Mouse (Mus musculus): ENCODE results near the gene BC016579. TPM values are rescaled to one million over a fixed set of nuclear protein-coding genes. Genes with fewer than 3 reads are reported as not detected.

Gene BC016579
- total RNA-seq (2021), result not detected
- long read RNA-seq, experiment 1, result 0 reads
- long read RNA-seq, experiment 2, result 0 reads

DNA sequence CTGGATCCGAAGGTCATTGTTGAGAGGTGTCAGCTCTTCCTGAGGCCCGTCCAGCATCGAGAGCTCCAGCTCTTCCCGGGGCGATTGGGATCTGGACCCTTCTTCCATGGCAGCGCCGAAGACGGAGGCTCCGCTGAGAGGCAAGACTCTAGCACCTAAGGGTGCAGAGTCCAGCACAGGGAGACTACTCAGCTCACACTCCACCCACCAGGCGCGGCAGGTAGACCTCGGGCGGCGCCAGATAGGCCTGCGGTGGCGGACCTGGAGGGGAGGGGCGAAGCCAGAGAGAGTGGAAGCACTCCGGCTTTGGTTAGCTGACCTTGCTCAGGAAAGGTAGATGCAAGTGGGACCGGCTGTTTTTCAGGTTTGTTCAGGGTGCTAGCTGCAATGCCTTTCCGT lies at the start of gene BC016579:
Gene BC016579 (minus strand): TSS at position 135 of the 399 bp plus-strand sequence.
- no peak for DNase-seq

DNA sequence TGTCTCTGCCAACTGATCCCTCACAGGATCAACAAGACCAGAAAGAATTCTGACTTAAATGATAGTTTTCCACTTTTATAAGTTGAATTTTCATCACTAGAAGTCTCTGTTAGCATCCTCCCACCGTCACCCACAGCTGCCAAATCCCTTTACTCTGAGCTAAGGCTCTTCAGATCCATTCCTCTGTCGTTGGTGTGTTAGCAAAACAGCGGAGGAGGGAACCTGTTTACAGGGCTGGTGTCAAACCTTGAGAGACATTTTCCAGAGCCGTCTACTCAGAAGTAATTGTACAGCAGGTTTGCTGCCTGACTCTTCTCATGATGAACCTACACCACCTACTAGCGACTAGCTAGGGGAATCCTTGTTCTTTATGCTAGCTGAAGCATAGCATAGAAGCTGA lies 45.4 kb upstream of the BC016579 start:
- no peak for DNase-seq

DNA sequence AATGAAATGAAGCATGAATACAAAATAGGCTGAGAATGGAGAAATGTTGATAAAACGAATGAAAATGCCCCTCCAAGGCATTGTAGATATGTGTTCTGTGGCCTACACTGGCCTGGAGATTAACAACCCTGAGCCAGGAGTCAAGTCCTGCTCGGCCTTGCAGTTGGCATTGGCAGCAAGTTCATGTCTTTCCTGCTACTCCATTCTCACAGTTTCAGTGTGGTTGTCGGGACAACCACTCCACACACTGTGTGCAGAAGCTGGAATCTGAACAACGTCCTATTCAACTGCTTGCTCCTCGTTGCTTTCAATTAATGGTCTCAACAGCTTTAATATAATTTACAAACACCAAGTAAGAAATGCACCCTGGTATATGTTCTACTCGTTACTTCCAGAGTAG lies 44.1 kb upstream of the BC016579 start:
- no peak for DNase-seq

DNA sequence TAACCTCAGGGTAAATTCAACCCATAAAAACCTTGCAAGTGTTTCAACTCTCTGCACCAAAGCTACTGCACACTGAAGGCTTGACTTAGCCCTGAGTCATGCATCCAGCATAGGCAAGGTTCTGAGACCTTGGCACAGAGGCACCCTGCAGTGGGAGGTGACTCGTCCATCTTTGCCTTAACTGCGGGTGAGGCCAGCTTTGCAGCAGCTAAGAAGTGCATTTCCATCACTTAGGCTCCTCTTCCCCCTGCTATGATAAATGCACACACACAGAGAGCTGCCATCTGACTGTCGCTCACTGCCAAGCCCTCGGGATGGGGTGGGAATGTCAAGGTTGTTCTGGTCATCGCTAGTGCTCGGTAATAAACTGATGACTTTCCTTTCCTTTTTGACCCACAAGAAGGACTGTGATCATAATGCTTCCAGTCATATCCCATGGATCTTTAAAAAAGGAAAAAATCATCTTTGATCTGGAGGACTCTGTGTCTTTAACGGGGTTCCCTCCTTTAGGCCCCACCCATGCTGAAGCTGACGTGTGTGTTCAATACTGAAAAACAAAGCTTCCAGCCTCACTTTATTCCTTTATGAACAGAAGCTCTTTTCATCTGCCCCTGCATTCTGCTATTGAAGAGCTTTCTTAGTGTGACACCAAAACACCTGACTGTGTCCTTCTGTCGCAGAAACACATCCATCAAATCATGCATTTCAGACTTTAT lies 41.7 kb upstream of the BC016579 start:
- no peak for DNase-seq

DNA sequence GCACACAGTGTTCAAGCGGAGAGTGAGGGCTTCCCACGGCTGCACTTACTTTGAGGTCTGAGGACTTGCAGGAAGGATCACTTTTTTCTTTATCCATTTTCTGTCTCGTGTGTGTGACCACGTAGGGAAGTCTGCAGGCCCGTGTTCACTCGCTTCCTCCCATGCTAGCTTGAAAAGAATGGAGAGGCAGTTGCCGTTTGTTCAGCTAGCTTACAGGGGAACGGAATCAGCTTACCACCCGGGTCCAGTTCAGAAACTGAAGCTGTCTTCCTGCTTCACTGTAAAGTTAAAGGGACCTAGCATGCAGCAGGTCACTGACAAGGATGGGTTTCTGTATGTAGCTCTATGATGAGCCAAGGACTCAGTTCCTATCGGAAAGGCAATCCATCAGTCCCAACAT lies 39.7 kb upstream of the BC016579 start, which contains the start of gene Tmprss7:
Gene Tmprss7 (minus strand): TSS at position 101 of the 400 bp plus-strand sequence.
- DNase-seq, result no peak

DNA sequence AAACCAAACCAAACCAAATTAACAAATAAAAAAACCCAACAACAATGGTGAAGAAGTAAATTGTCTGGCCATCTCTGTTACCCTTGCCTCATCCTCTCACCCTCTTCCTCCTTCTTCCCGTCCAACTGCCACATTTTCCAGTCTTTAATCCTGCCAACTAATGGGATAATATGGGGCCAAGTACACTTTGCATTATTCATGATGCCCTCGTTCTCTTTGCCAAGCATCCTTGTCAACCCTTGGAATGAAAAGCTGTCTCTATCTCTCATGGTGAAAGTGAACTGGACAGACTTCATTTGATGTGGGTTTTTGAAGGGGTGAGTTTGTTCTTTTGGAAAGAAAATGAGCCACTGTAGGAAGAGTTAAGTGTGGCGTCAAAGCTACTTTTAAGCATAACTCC lies 39.0 kb upstream of the BC016579 start:
- no peak for DNase-seq

DNA sequence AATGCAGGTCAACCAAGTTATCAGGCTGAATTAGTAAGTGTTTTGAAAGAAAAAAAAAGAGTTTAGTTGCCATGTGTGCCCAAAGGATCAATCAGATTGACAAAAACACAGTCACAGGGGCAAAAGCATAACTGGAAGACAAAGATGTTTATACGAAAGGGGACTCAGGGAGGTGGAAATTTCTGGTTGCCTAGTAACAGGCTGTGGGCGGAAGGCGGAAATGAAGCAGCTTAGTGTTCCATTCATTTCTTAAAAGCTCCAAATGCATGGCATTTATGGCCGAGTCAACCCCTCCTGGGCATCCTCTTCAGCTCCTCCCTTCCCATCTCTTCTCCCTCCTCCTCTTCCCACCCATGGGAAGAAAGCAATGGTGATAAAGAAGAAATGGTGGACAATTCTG lies 36.3 kb upstream of the BC016579 start:
- no peak for DNase-seq

DNA sequence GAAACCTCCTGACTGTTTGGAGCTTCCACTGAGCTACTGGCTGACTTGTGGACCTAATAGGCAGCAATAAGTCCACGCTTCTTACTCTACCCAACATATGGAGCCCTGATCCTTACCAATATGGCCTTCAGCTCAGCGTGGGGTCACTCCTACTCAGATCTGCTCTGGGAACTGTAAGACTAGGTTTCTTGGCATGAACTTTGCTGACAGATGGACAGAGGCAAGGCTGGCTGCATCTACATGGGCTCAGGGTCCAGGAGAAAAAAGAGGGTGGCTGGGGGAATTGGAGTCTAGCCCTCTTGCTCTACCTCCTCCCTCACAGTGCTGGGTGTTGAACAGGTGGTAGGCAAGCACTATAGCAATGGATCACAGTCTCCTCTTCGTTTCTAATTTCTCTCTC lies 33.0 kb upstream of the BC016579 start:
- DNase-seq, result no peak

DNA sequence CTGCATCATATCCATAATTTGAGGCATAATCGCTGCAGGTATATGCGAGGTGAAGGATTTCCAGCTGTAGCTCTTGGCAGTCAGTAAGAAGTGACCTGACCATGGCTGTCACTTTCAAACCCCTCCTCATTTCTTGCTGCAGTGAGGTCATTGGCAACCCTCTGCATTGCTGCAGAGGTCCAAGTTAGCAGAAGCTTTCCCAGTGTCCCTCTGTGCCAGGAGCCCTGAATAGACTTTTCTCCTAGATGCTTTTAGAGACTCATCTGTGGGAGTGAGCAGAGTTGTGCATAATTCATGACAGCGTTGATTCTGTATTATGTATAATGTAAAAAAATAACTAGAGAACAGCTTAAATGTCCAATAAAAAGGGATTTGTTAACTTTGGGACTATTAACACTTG lies 31.4 kb upstream of the BC016579 start:
- DNase-seq, result no peak

DNA sequence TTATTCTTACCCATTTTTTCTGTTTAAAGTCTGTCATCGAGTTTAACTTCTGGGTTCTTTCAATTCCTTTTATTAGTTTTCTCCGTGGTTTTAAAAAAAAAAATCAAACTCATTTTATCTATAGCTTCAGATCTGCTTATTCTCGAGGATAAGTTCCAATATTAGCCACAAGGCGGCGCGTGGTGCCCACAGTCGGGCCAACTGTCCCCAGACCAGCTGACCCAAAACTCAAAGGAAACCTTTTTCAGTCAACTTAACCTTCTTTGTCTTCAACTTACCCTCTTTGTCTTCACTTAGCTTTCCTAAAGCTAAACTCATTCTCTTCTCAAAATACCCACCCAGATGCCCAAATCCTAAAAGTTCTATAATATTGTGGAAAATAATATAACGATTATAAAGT lies 30.9 kb upstream of the BC016579 start:
- DNase-seq, result no peak

DNA sequence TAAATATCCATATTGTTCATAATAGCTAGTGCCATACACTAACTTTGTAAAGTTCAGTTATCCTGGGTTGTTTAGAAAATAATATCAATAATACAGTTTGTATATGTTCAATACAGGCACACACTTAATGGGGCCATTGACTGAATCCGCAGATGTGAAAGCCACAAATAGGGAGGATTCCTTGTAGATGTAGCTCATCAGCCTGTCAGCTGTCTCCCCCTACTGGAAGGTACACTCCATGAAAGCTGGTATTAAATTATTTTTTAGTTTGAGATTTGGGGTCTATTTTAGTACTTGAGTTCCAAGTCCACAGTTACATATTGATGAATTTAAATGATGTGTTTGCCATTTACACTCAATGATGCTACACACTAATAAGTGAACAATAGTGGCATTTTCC lies 22.6 kb upstream of the BC016579 start:
- DNase-seq, result no peak

DNA sequence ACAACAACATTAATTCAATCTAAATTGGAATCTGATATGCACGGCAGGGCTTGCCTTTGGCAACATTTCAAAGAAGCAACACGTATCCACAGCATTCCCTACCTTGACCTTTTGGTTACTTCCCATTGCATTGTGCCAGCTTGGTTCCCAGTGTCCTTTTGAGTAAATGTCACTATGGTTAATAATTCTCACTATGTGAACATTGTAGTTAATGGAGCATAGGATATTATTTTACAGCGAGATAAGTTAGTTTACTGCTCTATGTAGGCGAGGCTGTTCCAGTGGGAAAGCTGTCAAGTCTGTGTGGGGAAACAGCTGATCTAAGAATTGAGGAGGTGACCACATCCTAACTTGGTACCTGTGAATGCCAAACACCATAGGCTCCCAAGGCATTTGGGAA lies 16.1 kb upstream of the BC016579 start:
- DNase-seq, result no peak

DNA sequence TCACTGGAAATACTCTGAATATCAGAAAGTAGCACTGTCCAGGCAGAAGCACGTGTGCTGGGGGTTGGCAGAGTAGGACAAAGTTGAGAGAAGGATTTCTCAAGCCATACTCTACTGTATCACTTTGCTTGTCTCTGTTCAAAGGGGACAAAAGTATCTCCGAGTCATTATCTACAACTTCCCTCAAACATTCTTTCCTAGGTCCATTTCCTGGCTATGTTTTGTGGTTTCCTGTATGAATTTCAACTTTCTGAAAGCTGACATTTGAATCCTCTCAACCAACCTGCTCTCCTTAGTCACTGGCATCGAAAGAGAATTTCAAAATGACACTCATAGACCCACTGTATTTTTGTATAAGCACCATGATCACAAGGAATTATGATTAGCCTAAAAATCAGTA lies 14.3 kb upstream of the BC016579 start:
- DNase-seq, result no peak

DNA sequence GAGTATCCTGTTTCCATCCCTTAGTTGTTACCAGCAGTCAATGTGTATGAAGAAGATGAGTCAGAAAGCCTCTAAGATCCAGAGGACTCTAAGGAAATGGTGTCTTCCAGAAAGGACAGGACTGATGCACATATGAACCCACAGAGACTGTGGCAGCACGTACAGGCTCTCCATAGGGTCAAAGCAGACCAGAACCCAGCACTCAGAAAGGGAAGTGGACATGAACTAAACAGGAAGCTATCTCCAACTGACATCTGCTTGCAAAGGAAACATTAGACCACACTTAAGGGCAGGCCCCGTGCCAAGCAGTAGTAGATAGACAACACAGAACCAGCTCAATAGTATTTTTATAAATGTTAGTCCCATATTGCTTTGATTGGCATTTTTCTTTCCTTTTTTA lies 12.3 kb upstream of the BC016579 start:
- no peak for DNase-seq

DNA sequence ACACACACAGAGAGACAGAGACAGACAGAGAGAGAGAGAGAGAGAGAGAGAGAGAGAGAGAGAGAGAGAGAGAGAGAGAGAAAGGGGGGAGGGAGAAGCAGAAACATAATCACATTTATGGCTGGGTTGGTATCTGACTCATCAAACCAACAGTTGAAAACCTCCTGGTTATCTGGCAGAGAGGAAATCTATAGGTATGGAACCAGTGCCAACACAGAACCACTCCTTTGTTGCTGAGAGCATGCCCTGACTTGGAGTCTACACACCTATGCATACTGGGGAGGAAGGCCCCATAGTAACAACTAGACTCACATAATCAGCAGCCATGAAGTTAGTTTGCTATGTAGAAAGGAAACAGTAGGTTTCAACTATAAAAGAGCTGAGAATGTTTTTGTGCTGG lies 8.5 kb upstream of the BC016579 start:
- DNase-seq, result no peak

DNA sequence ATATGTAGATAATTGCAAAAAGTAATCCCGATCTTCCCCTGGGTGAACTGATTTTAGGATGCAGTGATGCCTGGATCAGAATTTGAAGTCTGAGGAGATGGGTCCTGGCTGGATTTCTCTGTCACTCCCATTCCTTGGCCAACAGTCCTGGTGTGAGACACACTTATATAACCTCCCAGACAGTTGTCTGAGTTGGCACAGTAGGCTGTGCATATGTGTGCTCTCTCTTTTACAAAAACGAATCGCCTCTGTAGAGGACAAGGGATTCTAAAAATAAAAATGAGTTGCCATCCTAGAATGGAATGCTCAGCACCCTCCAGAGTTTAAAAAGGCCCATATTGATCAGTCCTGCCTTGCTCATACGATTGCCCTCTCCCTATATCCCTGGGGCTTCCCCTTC lies 5.7 kb upstream of the BC016579 start:
- DNase-seq, result no peak

DNA sequence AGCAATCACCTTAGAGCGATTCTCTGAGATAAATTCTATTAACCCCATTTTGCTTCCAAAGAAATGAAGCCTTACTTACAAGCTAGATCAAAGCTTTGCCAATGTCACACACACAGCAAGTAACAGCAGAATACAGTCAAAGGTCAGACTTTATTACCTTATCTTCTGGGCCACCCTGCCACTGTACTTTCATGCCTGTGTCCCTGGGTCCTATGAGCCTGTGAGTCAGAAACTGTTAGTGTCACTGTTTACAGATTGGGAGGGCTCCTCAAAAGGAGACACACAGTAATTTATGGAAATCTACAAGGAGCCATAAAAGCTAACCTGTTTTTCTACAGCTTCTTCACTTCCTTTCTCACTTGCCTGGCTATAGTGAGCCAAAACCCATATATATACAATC lies 4.4 kb upstream of the BC016579 start:
- no peak for DNase-seq

DNA sequence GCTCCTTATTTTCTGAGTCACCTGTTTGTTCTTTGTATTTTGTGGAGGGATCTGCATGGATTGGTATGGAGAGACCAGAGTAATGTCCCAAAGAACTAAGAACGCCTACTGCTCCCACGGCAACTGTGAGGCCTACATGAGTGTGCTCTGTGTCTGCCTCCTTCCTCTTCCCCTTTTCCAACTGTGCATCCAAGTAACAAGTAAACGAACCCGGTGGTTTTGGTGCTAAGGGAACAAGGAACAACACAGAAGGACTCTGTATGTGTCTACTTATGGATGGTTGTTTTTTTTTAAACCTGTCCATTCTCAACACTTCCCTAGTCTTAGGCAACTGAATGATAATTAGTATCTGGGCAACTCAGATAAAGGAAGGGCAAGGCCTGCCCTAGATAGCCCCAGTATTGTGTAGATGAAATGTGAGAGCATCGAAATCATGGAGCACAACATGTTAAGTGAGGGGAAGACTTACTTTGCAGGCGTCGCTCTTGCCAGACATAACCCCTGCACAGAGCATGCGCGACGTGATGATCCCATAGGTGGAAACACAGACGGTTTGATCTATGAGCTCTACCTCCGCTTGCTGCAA lies 3.8 kb upstream of the BC016579 start:
- no peak for DNase-seq

DNA sequence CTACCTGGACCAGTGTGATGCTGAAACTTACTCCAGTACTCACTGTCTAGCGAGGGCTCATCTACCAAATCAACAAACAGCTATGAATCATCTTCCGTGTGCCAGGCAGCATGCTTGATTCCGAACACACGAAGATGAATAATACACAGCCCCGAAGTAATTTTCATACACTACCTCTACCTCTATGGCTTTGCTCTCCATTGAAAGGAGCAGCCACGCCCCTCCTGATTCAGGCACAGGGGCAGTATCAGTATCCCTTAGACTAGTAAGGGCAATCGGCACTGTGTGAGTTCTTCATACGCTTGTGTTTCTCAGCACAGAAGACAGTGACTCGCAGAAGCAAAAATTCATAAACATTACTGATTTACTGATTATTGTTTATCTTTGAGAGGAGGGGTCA lies 597 bp upstream of the BC016579 start:
- DNase-seq, result no peak

DNA sequence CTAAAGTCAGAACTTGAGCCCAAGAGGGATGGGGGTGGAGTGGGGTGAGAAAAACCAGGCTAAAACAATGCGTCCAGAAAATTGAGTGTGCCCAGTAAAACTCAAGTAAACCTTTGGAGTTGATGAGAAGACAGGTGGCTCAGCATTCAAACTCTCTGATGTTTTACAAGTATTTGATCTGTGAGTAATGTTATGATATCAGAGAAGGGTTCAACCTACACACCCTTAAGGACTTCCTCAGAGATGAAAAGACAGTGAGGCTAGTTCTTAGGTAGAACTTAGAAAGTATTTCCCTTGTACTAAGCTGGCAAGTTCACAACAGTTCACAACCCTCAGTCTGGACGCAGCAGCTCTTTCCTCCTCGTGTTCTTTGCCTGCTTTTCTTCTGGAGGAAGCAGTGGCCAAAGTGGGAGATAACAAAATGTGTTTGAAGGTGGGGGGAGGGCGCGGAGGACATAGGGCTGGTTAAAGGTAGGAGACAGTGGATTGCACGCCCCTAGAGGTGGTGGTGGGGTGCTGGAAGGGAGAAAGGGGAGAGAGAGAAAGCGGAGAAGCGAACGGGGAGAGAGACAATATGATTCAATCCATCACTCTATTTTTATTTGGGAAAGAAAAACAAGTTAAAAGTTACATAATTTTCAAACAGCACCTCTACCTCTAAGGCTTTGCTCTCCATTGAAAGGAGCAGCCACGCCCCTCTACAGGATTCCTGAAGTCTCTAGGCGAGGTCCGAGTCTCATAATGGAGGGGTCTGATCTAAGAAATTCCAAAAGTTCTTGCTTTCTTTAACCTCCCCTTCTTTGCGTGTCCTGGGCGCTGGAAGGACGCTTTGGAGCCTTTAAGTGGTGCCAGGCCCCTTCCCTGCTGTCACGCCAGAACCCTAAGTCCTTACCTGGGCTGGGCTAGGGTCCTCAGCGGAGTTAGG lies 597 bp downstream of the BC016579 start:
- no peak for DNase-seq

DNA sequence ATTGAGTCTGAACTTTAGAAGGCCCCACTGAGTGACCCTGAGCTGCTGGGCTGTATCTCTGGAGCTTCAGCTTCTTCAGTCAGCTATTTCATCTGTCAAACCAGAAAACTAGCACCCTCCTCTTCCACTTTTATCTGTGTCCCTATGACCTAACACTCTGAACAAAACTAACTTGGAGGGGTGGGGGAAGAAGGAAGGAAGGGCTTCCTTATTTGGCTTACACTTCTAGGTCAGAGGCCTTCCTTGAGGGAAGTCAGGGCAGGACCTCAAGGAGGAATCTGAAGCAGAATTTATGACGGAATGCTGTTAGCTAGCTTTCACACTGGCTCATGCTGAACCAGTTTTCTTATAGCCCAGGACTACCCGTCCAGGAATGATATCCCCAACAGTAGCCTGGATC lies 2.4 kb downstream of the BC016579 start:
- DNase-seq, result no peak

DNA sequence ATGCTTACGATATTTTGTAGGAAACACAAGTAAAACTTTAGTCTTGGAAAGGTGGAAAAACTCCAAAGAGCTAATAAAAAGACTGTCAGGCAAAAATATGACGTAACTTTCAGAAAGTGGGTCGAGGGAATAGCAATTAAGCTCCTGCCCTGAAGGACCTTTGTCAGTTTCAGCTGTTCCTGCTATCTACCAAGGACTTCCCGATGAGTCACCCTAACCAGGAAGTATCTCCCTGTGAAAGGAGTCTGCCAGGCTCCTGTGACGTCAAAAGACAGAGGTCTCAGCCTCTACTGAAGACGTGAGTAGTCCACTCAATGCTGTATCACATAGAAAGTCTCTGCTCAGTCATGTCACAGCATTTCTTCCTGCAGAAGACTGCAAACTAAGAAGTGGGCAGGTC lies 9.5 kb downstream of the BC016579 start:
- no peak for DNase-seq

DNA sequence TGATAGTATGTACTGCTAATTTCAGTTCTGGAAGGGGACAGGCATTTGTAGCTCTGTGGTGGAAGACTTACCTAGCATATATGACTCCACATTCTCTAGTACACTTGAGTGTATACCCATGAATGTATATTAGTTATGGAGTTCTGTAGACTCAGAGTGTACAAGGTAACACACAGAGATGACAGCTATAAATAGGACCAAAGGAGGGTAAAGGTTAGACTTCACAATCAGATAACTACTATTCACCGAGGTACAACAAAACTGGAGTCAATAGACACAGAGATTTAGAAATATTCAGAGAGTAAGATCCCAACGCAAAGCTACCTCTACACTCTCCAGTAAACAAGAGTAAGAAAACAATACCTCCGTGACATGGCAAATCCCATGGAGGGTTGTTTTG lies 9.9 kb downstream of the BC016579 start:
- no peak for DNase-seq

Measured in gastrocnemius, postnatal 25 days (tissue).